ENCODE assay signal across 8 mouse cellular contexts in genomic region chr10:59577871-59578801, GRCm38 (mm10). TPM values are rescaled to one million over a fixed set of nuclear protein-coding genes. Genes with fewer than 3 reads are reported as not detected.
DNase-seq lines count a peak whose midpoint lies in the region; ATAC-seq lines count a peak whose summit lies in the region.

No protein-coding gene starts in this region.

- no peak overlapping the region for H3K9ac ChIP-seq in hindbrain, embryonic 13.5 days
- H3K9ac ChIP-seq in hindbrain, embryonic 12.5 days: no peak overlapping the region
- no peak overlapping the region for H3K9ac ChIP-seq in embryonic facial prominence, embryonic 13.5 days
- H3K9ac ChIP-seq in intestine, embryonic 14.5 days (ENCODE audit: low read length): no peak overlapping the region
- peak overlapping the region; percentile 7; the same call in 1 of the 2 replicates for H3K9ac ChIP-seq in liver, embryonic 16.5 days (ENCODE audit: low read depth, low read length)
- 0 out of 2 replicates have a peak overlapping the region, but pooled peaks have one; percentile 28 for H3K9ac ChIP-seq in stomach, embryonic 14.5 days (replicated peaks; ENCODE audit: low read depth, low read length)

- no peak for ATAC-seq in hindbrain, embryonic 13.5 days (ENCODE audit: low FRiP score)
- ATAC-seq in hindbrain, embryonic 12.5 days (ENCODE audit: low FRiP score): no peak
- ATAC-seq in embryonic facial prominence, embryonic 13.5 days (ENCODE audit: insufficient number of reproducible peaks, insufficient read depth, low FRiP score, low TSS enrichment, low read depth): no peak
- peak; percentile 87 for ATAC-seq in intestine, embryonic 14.5 days (replicated peaks; ENCODE audit: low FRiP score, low TSS enrichment, low read depth)
- ATAC-seq in liver, embryonic 16.5 days (ENCODE audit: low read depth): peak; percentile 82
- ATAC-seq in stomach, embryonic 14.5 days (ENCODE audit: insufficient number of reproducible peaks, insufficient read depth, low FRiP score, low read depth): 0 out of 2 replicates have a peak, but pooled peaks have one; percentile 69

- 69% methylated on average over 12 of the region's 12 CpGs for WGBS in hindbrain, embryonic 13.5 days
- WGBS in hindbrain, embryonic 12.5 days: 70% methylated on average over 12 of the region's 12 CpGs
- WGBS in embryonic facial prominence, embryonic 13.5 days: 54% methylated on average over 12 of the region's 12 CpGs
- WGBS in intestine, embryonic 14.5 days: 31% methylated on average over 12 of the region's 12 CpGs
- WGBS in liver, embryonic 16.5 days (ENCODE audit: insufficient replicate concordance): 7% methylated on average over 12 of the region's 12 CpGs
- 28% methylated on average over 12 of the region's 12 CpGs for WGBS in stomach, embryonic 14.5 days

- H3K27me3 ChIP-seq in hindbrain, embryonic 13.5 days: no peaks in the 10 kb centered on the region
- no peaks in the 10 kb centered on the region for H3K27me3 ChIP-seq in hindbrain, embryonic 12.5 days
- no peaks in the 10 kb centered on the region for H3K27me3 ChIP-seq in embryonic facial prominence, embryonic 13.5 days
- no peaks in the 10 kb centered on the region for H3K27me3 ChIP-seq in intestine, embryonic 14.5 days (replicated peaks; ENCODE audit: control insufficient read depth, insufficient read depth, low read length)
- no peaks in the 10 kb centered on the region for H3K27me3 ChIP-seq in liver, embryonic 16.5 days (ENCODE audit: control insufficient read depth, insufficient read depth, low read depth, low read length)
- no peaks in the 10 kb centered on the region for H3K27me3 ChIP-seq in stomach, embryonic 14.5 days (ENCODE audit: control insufficient read depth, insufficient read depth, low read length)

- H3K4me1 ChIP-seq in hindbrain, embryonic 13.5 days (replicated peaks): peaks cover 20% of the 10 kb centered on the region
- H3K4me1 ChIP-seq in hindbrain, embryonic 12.5 days: peaks cover 14% of the 10 kb centered on the region; the same call in 1 of the 2 replicates
- peaks cover 14% of the 10 kb centered on the region for H3K4me1 ChIP-seq in embryonic facial prominence, embryonic 13.5 days
- H3K4me1 ChIP-seq in intestine, embryonic 14.5 days (replicated peaks; ENCODE audit: control insufficient read depth, insufficient read depth, low read length): peaks cover 30% of the 10 kb centered on the region
- peaks cover 32% of the 10 kb centered on the region for H3K4me1 ChIP-seq in liver, embryonic 16.5 days (ENCODE audit: control insufficient read depth, low read depth, low read length)
- H3K4me1 ChIP-seq in stomach, embryonic 14.5 days (ENCODE audit: control insufficient read depth, insufficient read depth, low read length): peaks cover 23% of the 10 kb centered on the region

- H3K36me3 ChIP-seq in hindbrain, embryonic 13.5 days: no peaks in the 10 kb centered on the region
- no peaks in the 10 kb centered on the region for H3K36me3 ChIP-seq in hindbrain, embryonic 12.5 days
- 0 out of 2 replicates have a peak, but pooled peaks cover under 1% of the 10 kb centered on the region for H3K36me3 ChIP-seq in embryonic facial prominence, embryonic 13.5 days
- peaks cover 4% of the 10 kb centered on the region; the same call in 1 of the 2 replicates for H3K36me3 ChIP-seq in intestine, embryonic 14.5 days (ENCODE audit: control insufficient read depth, insufficient read depth, low read length)
- peaks cover 3% of the 10 kb centered on the region; the same call in 1 of the 2 replicates for H3K36me3 ChIP-seq in liver, embryonic 16.5 days (ENCODE audit: control insufficient read depth, insufficient read depth)
- no peaks in the 10 kb centered on the region; the same call in 1 of the 2 replicates for H3K36me3 ChIP-seq in stomach, embryonic 14.5 days (ENCODE audit: control insufficient read depth, insufficient read depth, low read length)

- H3K4me3 ChIP-seq in hindbrain, embryonic 13.5 days: no peak overlapping the region
- H3K4me3 ChIP-seq in hindbrain, embryonic 12.5 days: no peak overlapping the region
- H3K4me3 ChIP-seq in embryonic facial prominence, embryonic 13.5 days: no peak overlapping the region
- no peak overlapping the region for H3K4me3 ChIP-seq in intestine, embryonic 14.5 days (ENCODE audit: low read depth, low read length)
- H3K4me3 ChIP-seq in liver, embryonic 16.5 days (ENCODE audit: low read depth, low read length): peak overlapping the region; percentile 30
- H3K4me3 ChIP-seq in stomach, embryonic 14.5 days (ENCODE audit: low read depth, low read length): no peak overlapping the region

- H3K27ac ChIP-seq in hindbrain, embryonic 13.5 days: peak overlapping the region; percentile 31
- H3K27ac ChIP-seq in hindbrain, embryonic 12.5 days: no peak overlapping the region
- H3K27ac ChIP-seq in embryonic facial prominence, embryonic 13.5 days: no peak overlapping the region
- H3K27ac ChIP-seq in intestine, embryonic 14.5 days (ENCODE audit: low read depth): peak overlapping the region; percentile 80
- peak overlapping the region; percentile 54 for H3K27ac ChIP-seq in liver, embryonic 16.5 days (ENCODE audit: low read length)
- peak overlapping the region; percentile 84 for H3K27ac ChIP-seq in stomach, embryonic 14.5 days (ENCODE audit: low read length)

- DNase-seq in MN1 (ENCODE audit: low spot score): peak; percentile 76
- peak; percentile 76 for DNase-seq in intestine, embryonic 14.5 days (ENCODE audit: low spot score)
- no peak for DNase-seq in cerebellum, adult 9-11 months

- peaks cover 9% of the 10 kb centered on the region for H3K9me3 ChIP-seq in hindbrain, embryonic 13.5 days
- H3K9me3 ChIP-seq in hindbrain, embryonic 12.5 days (replicated peaks): peaks cover 7% of the 10 kb centered on the region
- peaks cover 5% of the 10 kb centered on the region; the same call in 1 of the 2 replicates for H3K9me3 ChIP-seq in embryonic facial prominence, embryonic 13.5 days
- H3K9me3 ChIP-seq in intestine, embryonic 14.5 days (ENCODE audit: control insufficient read depth, low read length): peaks cover 10% of the 10 kb centered on the region; the same call in 1 of the 2 replicates
- H3K9me3 ChIP-seq in liver, embryonic 16.5 days (replicated peaks; ENCODE audit: control insufficient read depth, low read length): no peaks in the 10 kb centered on the region
- no peaks in the 10 kb centered on the region for H3K9me3 ChIP-seq in stomach, embryonic 14.5 days (ENCODE audit: control insufficient read depth, low read depth, low read length)

- H3K4me2 ChIP-seq in hindbrain, embryonic 13.5 days: no peak overlapping the region
- H3K4me2 ChIP-seq in hindbrain, embryonic 12.5 days (replicated peaks): no peak overlapping the region
- H3K4me2 ChIP-seq in embryonic facial prominence, embryonic 13.5 days: 0 out of 2 replicates have a peak overlapping the region, but pooled peaks have one; percentile 3
- H3K4me2 ChIP-seq in intestine, embryonic 14.5 days (ENCODE audit: low read length): peak overlapping the region; percentile 39
- H3K4me2 ChIP-seq in liver, embryonic 16.5 days (ENCODE audit: low read depth, low read length): peak overlapping the region; percentile 54
- H3K4me2 ChIP-seq in stomach, embryonic 14.5 days (replicated peaks; ENCODE audit: low read depth, low read length): peak overlapping the region; percentile 26

RNA-seq across cellular contexts. Expression of gene Gm10322, which starts 37.7 kb away (rescaled TPM):
- polyA plus RNA-seq in hindbrain, embryonic 13.5 days (2015; fragmentation: Nextera tagmentation; extraction: Ambion mirVana): 0.64 TPM in 1 of 2 replicates, not detected in the other
- not detected in 2 replicates for polyA plus RNA-seq in hindbrain, embryonic 12.5 days (2016; fragmentation: Nextera tagmentation; extraction: Ambion mirVana)
- not detected in 2 replicates for polyA plus RNA-seq in embryonic facial prominence, embryonic 13.5 days (2015; fragmentation: Nextera tagmentation; extraction: Ambion mirVana)
- polyA plus RNA-seq in intestine, embryonic 14.5 days (2014; fragmentation: Nextera tagmentation; extraction: Ambion mirVana): not detected in 2 replicates
- polyA plus RNA-seq in liver, embryonic 16.5 days (2015; fragmentation: Nextera tagmentation; extraction: Ambion mirVana): not detected in 2 replicates
- polyA plus RNA-seq in stomach, embryonic 14.5 days (2014; fragmentation: Nextera tagmentation; extraction: Ambion mirVana): not detected in 2 replicates

RNA-seq across cellular contexts. Expression of gene Mcu, which starts 38.4 kb away (rescaled TPM):
- polyA plus RNA-seq in hindbrain, embryonic 13.5 days (2015; fragmentation: Nextera tagmentation; extraction: Ambion mirVana): 24.9 and 27.0 TPM in 2 replicates
- polyA plus RNA-seq in hindbrain, embryonic 12.5 days (2016; fragmentation: Nextera tagmentation; extraction: Ambion mirVana): 23.2 and 29.2 TPM in 2 replicates
- 30.1 and 31.3 TPM in 2 replicates for polyA plus RNA-seq in embryonic facial prominence, embryonic 13.5 days (2015; fragmentation: Nextera tagmentation; extraction: Ambion mirVana)
- polyA plus RNA-seq in intestine, embryonic 14.5 days (2014; fragmentation: Nextera tagmentation; extraction: Ambion mirVana): 60.2 and 60.9 TPM in 2 replicates
- 9.7 and 11.7 TPM in 2 replicates for polyA plus RNA-seq in liver, embryonic 16.5 days (2015; fragmentation: Nextera tagmentation; extraction: Ambion mirVana)
- 60.4 and 66.4 TPM in 2 replicates for polyA plus RNA-seq in stomach, embryonic 14.5 days (2014; fragmentation: Nextera tagmentation; extraction: Ambion mirVana)

Comparison
In these comparisons a context has a peak if more than half of its experiments do, and no peak if none do; other contexts are left out.
1. H3K27ac ChIP-seq: peak in hindbrain, embryonic 13.5 days (single experiment), intestine, embryonic 14.5 days (single experiment), liver, embryonic 16.5 days (single experiment) and stomach, embryonic 14.5 days (single experiment); none in hindbrain, embryonic 12.5 days (single experiment) and embryonic facial prominence, embryonic 13.5 days (single experiment).
2. ATAC-seq: peak in intestine, embryonic 14.5 days (single experiment), liver, embryonic 16.5 days (single experiment) and stomach, embryonic 14.5 days (single experiment); none in hindbrain, embryonic 13.5 days (single experiment), hindbrain, embryonic 12.5 days (single experiment) and embryonic facial prominence, embryonic 13.5 days (single experiment).
3. H3K4me2 ChIP-seq: peak in embryonic facial prominence, embryonic 13.5 days (single experiment), intestine, embryonic 14.5 days (single experiment), liver, embryonic 16.5 days (single experiment) and stomach, embryonic 14.5 days (single experiment); none in hindbrain, embryonic 13.5 days (single experiment) and hindbrain, embryonic 12.5 days (single experiment).
4. H3K9ac ChIP-seq: peak in liver, embryonic 16.5 days (single experiment) and stomach, embryonic 14.5 days (single experiment); none in hindbrain, embryonic 13.5 days (single experiment), hindbrain, embryonic 12.5 days (single experiment), embryonic facial prominence, embryonic 13.5 days (single experiment) and intestine, embryonic 14.5 days (single experiment).